Mouse (Mus musculus) brain, embryonic 14.5 days (tissue): ENCODE data around the gene Zfp799.

Source experiments
- CTCF ChIP-seq: fragments of 200-500 bp; IDR thresholded peaks from 2 replicates; pipeline ENCODE4 v1.5.1; 2012; ENCODE audit warnings: inconsistent platforms, mild to moderate bottlenecking, moderate library complexity, borderline replicate concordance; ENCODE audit not compliant: insufficient read depth, insufficient read length; ENCODE audit errors: extremely low read depth
- POLR2A ChIP-seq: fragments of 200-500 bp; IDR thresholded peaks from 2 replicates; pipeline ENCODE4 v1.6.1; 2012; ENCODE audit warnings: mild to moderate bottlenecking, inconsistent platforms, borderline replicate concordance; ENCODE audit not compliant: poor library complexity, insufficient read depth, insufficient read length, severe bottlenecking; ENCODE audit errors: extremely low read depth

DNA sequence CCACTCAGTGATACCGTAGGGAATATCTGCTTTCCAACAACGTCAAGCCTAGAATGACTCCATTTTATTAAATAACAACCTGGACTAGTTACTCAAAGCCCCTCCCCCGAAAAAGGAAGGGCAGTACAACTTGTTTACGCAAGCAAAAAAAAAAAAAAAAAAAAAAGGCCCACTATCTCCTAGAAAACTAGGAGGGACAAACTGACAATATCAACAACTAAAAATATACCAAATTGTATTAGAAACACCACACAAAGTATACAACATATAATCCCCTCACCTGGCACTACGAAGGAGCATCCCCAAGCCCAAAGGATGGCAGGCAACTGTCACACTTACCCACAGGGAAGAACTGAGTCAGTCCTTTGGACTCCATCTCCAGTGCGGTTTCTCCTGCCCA lies 43.1 kb downstream of the Zfp799 start:
- TF ChIP-seq POLR2A (no peak), CTCF (no peak)
